Mouse (Mus musculus) ES-E14 (cell line): ENCODE measurements at regions not wholly inside any gene's neighbourhood (a gene's known extent, or its start where the extent isn't known, plus 50 kb on each side); places are given as distances from the start of the nearest gene placed in this dataset.

Experiments
- CHD2 ChIP-seq: IDR thresholded peaks from 2 replicates; pipeline ENCODE4 v1.6.1; 2014; ENCODE audit warnings: mild to moderate bottlenecking, low read depth, low read length, inconsistent platforms
- HCFC1 ChIP-seq: IDR thresholded peaks from 2 replicates; pipeline ENCODE4 v1.6.1; 2012; ENCODE audit warnings: low read length, inconsistent platforms, borderline replicate concordance; ENCODE audit not compliant: insufficient read depth
- ZC3H11A ChIP-seq: IDR thresholded peaks from 2 replicates; pipeline ENCODE4 v1.6.1; 2012; ENCODE audit warnings: low read depth, mild to moderate bottlenecking, inconsistent platforms, low read length, borderline replicate concordance

DNA sequence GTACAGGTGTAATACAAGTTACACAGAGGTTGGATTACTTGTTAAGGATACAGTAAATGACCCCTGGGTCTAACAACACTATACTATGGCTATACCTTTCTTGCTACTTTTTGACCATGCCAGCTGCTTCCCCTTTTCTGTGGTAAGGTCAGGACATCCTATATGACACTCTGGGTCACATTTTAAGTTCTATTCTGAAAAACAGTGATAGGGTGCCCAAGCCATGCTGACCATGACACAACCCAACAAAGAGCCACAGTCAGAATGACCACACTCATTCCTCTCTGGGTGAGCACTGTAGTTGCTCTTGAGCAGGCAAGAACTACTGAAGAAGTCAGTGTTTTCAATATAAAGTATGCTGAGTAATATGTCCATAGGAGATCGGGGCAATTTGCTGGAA lies 64.3 kb upstream of the Tnfsf11 start:
- TF ChIP-seq HCFC1, result no peak
- no peak for TF ChIP-seq CHD2
- TF ChIP-seq ZC3H11A, result no peak
